Mouse (Mus musculus): Measurements from ENCODE around the gene Acer2. TPM values are rescaled to one million over a fixed set of nuclear protein-coding genes. Genes with fewer than 3 reads are reported as not detected.
A peak's percentile ranks its signal among the peaks of the same experiment; 100 is the strongest.

The Acer2 gene
- total RNA-seq, 2 experiments from 2014 or later: 7.2 to 8.0 TPM

DNA sequence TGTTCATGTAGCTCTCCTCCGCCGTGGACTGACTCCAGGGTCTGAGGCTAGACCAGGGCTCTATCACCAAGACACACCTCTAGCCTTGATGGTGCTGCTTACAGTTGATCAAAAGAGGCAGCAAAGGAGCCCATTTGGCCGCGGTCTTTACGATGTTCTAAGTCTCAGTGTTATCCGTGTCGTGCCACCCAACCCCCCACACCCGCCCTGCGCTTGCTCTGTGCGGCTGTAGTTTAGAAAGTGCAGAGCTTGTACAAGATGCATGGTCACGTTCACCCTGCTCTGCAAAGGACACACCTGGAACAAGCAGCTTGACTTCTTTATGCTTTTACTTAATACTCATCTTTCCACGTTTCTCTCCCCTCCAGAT is 11.6 kb downstream of the Acer2 start:
- no peak for DNase-seq (ENCODE audit: low spot score in 2 of 2)
- intact Hi-C loops (cut with DNase I): loop anchor here (5.0 kb wide), 1 partner anchor 37 kb away; no protein-coding TSS in a partner anchor

DNA sequence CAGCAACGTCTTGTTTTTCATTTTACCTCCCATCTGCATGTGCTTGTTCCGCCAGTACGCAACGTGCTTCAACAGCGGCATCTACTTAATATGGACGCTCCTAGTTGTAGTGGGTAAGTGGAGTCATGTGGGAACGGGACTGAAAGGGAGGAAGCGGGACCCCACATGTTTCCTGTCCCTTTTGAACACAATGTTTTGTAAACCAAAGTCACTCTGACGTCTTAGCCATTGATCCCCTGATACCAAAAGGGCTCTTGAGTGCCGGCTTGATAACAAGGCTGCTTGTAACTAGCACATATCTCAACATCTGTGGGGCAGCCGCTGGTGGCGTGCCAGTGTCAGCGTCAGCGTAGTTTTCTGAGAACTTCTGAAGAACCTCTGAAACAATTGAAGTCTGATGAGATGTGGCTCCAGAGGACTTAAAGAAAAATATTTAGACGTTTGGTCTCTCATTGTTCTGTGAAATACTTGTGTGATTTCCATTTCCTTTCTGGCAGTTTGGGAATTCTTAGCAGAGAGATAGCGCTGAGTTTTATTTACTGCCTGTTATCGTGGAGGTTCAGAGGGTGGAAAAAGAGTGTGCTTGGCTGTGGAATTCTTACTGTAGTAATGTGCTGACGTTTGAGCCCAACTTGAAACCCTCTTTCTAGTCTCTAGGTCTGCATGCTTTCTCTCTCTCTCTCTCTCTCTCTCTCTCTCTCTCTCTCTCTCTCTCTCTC is 12.1 kb downstream of the Acer2 start:
- intact Hi-C loops (cut with DNase I): loop anchor here (5.0 kb wide), 1 partner anchor 36 kb away; no protein-coding TSS in a partner anchor
- DNase-seq (ENCODE audit: low spot score in 2 of 2): no peak

DNA sequence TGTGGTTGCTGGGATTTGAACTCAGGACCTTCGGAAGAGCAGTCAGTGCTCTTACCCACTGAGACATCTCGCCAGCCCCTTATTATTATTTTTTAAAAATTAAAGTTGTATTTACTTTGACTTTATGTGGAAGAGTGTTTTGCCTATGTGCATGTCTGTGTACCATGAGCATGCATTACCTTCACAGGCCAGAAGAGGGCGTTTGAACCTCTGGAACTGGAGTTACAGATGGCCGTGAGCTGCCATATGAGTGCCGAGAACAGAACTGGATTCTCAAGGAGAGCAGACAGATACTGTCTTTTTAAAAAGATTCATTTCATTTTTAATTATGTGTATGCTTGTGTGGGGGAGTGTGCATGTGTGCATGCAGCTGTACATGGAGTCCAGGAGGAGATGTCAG is 13.7 kb downstream of the Acer2 start:
- no peak for DNase-seq (ENCODE audit: low spot score in 2 of 2)
- intact Hi-C loops (cut with DNase I): loop anchor here (5.0 kb wide), 1 partner anchor 34 kb away; no protein-coding TSS in a partner anchor

DNA sequence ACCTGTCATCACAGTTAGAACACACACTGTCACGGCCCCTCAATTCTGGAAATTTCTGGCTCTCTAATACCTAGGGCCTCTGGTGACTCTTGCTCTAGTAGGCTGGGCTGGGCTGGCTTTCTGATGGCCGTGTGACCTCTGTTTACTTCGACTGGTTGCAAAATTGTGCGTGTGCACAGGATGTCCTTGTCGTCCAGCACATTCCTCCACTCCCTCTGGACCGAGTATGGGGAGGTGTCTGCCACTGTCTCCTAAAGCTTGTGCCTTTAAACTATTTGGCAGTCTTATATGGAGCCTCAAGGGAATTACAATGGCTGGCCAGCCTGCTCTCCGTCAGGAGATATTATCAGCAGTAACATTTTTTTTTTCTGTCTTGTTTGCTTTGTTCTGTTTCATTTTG is 23.2 kb downstream of the Acer2 start:
- DNase-seq (ENCODE audit: low spot score in 2 of 2): no peak
- intact Hi-C loops (cut with DNase I): no loop called here

DNA sequence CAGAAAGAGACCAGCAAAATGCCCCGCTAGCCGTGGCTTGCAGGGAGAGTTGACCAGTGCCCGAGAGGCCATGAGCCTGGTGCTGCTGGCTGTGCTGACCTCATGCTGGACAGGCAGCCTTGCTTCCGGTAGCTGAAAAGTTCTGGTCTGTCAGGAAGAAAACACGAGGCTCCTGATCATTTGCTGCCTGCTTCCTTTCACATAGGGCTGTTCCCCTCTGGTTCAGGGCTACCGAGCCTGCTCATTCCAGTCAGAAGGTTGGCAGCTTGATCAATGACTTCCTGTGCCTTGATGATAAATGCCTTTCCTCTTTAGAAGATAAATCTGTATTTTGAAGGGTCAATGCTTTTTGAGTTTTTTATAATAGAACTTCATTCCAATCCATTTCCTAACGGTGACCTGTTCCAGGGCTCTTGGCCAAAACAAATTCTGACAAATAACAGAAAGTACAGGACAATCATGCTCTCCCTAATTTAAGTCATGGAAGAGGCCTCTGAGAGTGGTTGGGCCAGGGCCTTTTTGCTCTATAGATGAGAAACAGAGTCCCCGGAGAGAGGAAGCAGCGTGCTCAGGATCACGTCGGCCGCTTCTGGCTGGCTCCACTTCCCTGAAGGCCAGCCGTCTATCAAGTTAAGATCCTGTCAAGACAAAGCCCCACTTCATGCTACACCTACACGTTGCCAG is 24.7 kb downstream of the Acer2 start:
- DNase-seq (ENCODE audit: low spot score in 2 of 2): no peak
- intact Hi-C loops (cut with DNase I): no loop called here

DNA sequence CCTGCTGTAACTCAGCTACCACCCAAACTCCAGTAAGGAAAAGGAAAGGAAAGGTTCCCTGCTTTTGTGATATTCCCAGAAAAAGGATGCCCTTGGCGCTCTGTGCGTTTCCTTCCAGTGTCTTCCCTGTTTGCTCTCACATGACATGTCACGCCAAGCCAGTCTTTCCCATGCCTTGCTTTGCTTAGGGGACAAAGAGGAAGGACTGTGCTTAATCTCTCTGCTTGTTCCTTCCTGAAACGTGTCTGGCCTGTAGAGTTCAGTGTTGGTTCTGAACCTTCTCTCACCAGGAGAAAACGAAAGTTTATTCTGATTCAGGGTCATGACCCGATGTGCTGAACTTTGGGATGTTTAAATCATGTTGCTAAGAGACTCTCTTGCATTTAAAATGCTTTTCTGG is 28.2 kb downstream of the Acer2 start:
- intact Hi-C loops (cut with DNase I): no loop called here

DNA sequence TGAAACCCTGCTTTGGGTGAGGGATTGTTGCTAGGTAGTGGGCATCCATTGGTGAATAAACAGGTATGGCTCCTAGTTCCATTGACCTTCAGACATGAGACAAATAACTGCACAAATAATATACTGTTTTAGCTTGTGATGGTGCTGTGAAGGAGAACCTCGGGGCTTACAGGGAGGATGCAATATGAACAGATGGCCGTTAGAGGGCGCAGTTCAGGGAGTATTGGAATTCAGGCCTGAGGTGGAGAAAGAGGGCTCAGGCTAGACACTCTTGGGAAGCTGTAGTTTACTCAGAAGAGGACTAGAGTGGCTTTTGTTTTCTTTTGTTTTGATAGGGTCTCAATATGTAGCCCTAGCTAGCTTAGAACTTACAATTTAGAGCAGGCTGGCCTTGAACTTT is 30.8 kb downstream of the Acer2 start:
- intact Hi-C loops (cut with DNase I): no loop called here

More for the DNA sequence above, 28.2 kb downstream of the Acer2 start:
- no peak for DNase-seq (ENCODE audit: low spot score in 2 of 2)

DNA sequence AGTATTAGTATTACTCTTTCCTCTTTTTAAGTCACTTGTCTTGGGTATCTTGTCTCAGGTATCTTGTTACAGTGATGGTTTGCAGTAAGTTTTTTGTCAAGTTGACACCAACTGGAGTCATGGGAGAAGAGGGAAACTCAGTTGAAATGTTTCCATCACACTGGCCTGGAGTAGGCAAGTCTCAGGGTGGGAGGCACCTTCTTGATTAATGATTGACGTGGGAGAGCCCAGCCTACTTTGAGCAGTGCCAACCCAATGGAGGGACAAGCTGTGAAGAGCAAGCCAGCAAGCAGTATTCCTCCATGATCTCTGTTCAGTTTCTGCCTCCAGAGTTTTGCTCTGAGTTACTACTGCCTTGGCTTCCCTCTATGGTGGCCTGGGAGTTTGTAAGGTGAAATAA is 31.7 kb downstream of the Acer2 start:
- intact Hi-C loops (cut with DNase I): no loop called here
- no peak for DNase-seq (ENCODE audit: low spot score in 2 of 2)

More for the DNA sequence above, 30.8 kb downstream of the Acer2 start:
- no peak for DNase-seq (ENCODE audit: low spot score in 2 of 2)

DNA sequence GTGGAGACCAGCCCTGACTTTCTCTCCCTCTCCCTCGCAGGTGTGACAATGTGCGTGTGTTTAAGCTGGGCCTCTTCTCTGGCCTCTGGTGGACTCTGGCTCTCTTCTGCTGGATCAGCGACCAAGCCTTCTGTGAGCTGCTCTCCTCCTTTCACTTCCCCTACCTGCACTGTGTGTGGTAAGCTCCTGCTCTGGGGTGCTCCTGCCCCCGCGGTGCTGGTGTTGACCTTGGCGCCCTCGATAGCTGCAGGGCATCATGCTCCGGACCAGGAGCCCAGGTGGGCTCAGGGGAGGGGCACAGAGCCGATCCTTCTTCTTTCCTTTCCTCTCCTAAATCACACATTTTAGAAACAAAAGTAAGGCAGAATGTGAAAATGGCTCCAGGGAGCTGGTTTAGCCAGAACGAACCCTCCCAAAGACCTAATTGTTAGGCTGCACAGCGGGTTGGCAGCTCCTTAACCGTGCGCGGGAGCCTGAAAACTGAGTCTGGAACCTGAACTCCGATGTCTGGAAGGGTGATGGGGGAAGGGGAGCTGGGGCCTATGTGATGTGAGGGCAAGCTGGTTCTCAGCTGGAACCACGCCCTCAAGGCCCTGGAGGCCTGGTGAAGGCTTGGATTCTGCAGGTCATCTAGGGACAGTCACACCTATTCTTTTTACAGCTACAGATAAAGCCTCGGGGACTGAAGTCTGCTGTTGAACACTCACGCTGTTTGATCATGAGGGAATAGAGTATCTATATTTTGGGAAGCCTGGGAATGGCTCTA is 37.6 kb downstream of the Acer2 start:
- intact Hi-C loops (cut with DNase I): no loop called here
- no peak for DNase-seq (ENCODE audit: low spot score in 2 of 2)

DNA sequence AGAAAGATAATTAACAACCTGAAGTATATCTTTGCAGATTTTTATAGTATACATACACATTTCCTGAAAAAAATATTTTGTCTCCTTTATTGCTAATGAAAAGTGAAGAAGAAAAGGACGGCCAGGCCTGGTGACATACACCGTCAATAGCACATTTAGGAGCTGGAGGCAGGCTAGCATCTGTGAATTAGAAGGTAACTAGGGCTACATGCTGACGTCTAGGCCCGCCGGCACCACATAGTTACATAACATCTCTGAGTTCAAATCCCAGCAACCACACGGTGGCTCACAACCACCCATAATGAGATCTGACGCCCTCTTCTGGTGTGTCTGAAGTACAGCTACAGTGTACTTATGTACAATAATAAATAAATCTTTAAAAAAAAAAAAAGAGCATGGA is 38.6 kb downstream of the Acer2 start:
- no peak for DNase-seq (ENCODE audit: low spot score in 2 of 2)
- intact Hi-C loops (cut with DNase I): no loop called here

DNA sequence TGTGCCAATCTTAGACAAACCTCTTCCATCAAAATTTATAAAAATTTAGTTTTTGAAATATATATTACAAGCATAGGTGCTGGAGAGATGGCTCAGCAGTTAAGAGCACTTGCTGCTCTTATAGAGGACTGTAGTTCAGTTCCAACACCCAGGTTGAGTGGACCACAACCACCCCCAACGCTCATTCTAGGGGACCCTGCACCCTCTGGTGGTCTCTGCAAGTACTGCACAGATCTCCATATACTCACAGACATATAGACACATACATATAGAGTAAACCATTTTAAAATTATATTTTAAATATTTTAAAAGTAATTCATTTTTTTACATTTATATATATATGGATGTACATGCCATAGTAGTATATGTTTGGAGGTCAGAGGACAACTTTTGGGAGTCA is 41.9 kb downstream of the Acer2 start:
- DNase-seq (ENCODE audit: low spot score in 2 of 2): no peak
- intact Hi-C loops (cut with DNase I): no loop called here

DNA sequence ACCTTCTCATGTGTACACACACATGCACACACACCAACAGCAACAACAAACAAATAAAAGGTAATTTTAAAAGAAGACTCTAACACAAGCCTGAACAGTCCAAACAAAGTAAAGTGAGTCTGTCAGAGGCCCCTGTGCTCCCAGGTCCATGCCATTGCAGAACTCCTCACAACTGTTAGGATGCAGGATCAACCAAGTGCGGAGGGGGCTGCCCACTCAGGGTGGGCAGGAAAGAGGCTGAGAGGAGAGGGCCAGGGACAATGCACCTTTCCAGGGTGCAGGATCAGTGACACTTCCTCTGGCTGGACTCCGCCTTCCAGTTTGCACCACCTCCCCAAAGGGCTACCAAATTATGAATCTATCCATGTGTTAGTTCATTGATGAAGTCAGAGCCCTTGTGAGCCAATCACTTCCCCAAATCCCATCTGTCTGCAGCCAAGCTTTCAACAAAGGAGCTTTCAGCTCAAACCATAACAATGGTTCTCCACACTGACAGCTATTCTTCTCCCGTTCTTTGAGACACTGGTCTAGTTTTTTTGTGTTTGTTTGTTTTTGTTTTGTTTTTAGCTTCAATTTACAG is 49.4 kb downstream of the Acer2 start:
- intact Hi-C loops (cut with DNase I): loop anchor here (5.0 kb wide), 1 partner anchor 36 kb away; no protein-coding TSS in a partner anchor

DNA sequence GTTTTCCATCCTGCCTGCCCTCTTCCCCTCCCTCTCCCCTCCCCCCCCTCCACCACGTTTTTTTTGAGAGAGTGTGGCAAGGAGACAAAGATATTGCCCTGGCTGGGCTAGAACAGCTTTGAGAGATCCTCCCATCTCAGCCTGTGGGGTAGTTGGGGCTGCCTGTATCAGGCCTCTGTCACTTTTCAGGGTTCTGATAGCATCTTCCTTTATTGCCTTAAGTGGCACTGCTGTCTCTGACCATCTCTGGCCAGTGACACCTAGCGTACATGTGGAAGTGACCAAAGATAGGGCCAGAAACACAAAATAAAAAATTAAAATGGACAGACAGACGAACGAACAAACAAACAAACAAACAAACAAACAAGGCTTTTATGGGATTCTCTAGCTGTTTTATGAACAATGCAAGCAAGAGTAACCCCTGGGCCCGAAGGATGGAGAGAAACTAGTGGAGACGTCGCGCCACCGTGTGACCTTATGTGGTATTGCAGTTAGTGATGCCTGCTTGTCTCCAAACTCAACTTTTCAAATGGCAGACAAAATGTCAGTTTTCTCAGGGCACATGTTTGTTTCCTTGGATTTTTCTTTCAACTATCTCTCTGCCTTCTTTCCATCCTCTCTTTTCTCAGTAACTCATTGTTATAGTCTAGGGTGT is 50.7 kb downstream of the Acer2 start:
- peak; percentile 63 to 80 for DNase-seq (ENCODE audit: low spot score in 2 of 2)
- intact Hi-C loops (cut with DNase I): loop anchor here (5.0 kb wide), 2 partner anchors 38 to 98 kb away; no protein-coding TSS in a partner anchor

More for the DNA sequence above, 49.4 kb downstream of the Acer2 start:
- DNase-seq (ENCODE audit: low spot score in 2 of 2): no peak

DNA sequence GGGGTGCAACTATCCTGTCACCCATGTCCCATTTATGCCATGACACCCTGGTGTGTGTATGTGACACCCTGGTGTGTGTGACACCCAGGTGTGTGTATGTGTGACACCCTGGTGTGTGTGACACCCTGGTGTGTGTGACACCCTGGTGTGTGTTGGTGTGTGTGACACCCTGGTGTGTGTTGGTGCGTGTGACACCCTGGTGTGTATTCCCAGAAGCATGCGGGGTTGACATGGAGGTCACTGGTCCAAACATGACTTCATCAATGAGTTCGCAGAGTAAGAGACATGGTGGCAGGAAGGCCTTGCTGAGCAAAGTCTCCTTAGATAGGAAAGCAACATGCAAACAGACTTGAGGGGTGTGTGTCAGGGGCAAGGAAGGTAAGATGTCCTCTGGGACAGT is 52.8 kb downstream of the Acer2 start:
- intact Hi-C loops (cut with DNase I): loop anchor here (5.0 kb wide), 1 partner anchor 100 kb away; no protein-coding TSS in a partner anchor

DNA sequence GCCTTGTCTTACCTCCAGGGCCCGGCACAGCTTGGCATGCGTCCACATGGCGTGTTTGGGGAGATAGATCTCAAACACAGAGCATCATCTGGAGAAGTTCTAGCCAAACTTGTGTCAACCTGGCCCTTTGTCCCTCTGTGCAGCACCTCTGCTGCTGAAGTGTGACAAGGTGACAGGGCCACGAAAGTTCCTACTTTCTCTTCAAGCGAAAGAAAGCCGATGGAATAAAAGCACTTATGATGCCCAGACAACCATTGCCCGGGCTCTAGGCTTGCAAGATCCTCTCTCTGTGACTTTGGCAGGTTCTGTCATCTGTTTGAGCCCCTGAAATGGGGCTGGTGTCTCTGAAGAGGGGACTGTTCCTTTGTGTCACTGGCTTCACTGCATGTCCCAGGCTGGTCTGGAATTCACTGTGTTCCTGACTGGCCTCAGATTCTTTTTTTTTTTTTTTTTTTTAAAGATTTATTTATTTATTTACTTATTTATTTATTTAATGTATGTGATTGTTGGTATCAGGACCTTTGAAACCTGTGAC is 56.0 kb downstream of the Acer2 start:
- intact Hi-C loops (cut with DNase I): no loop called here
- no peak for DNase-seq (ENCODE audit: low spot score in 2 of 2)

More for the DNA sequence above, 52.8 kb downstream of the Acer2 start:
- no peak for DNase-seq (ENCODE audit: low spot score in 2 of 2)

DNA sequence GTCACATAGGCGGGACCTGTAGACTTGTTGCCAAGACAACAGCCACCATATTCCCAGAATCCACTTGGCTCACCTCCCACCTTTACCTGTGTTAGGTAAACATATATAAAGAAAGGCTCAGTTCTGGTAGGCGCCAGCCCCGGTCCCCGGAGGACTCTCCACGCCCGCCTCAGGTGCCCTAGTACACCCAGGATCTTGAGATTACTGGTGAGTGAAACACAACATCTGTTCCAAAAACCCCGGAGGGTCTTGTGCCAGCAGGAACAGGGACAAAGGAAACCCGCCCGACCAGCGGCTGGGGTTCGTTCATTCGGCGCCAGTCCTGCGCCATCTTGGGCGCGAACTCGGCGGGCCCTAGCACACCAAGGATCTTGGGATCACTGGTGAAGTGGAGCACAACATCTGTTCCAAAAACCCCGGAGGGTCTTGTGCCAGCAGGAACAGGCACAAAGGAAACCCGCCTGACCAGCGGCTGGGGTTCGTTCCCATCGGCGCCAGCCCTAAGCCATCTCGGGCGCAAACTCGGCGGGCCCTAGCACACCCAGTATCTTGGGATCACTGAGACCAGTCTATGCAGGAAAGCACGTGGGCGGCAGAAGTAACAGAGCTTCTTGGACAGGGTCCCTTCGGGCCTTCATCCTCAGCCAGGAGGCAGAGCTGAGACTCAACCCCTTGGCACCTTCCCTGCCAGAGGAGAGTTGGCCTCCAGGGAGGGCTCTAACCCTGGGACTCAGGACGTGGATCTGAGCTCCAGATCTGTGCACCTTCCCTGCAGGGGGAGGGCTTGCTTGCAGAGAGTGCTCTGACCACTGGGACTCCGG is 56.6 kb downstream of the Acer2 start:
- intact Hi-C loops (cut with DNase I): no loop called here
- DNase-seq (ENCODE audit: low spot score in 2 of 2): peak; percentile 49 to 53

DNA sequence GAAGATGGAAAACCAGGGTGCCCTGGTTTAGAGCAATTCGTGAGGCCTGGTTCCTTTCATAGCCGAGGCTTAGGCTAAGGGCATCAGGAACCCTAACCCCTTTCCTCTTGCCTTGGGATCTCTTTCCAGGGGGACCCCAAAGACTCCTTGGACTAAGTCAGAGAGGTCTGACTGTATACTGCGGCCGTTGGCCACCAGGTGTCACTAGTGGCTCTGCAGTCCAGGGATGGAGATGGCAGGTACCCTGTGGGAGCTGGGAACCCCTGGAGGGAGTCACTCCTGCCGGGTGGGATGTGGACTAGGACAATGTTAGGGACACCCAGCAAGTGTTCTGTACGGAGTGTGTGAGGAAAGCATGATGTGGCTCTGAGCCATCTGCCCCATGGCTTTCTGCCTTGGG is 58.8 kb downstream of the Acer2 start:
- DNase-seq (ENCODE audit: low spot score in 2 of 2): no peak

DNA sequence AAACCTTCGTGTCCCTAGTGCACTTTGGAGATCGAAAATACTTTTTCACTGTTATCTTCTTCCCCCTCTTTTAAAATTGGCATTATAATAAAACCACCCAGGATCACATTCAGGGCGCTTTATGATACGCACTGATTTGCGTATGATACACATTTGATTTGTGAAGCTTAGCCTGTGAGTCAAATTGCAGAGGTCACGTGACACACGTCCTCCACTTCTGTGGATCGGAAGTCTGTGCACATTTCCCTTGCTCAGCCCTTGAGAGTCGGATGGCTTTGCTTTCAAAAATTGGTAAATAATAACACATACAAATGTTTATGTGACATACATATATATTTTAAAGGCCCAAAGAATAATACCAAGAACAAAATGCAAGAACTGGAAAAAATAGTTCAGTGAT is 62.0 kb downstream of the Acer2 start:
- no peak for DNase-seq (ENCODE audit: low spot score in 2 of 2)
- intact Hi-C loops (cut with DNase I): no loop called here

More for the DNA sequence above, 58.8 kb downstream of the Acer2 start:
- intact Hi-C loops (cut with DNase I): no loop called here

All from left cerebral cortex, postnatal 36 days (tissue).